Mouse (Mus musculus): ENCODE results near the gene Zmynd8. TPM values are rescaled to one million over a fixed set of nuclear protein-coding genes. Genes with fewer than 3 reads are reported as not detected.

Zmynd8 gene
- polyA plus RNA-seq, 1 experiment from 2014 or later: 68.7 TPM

DNA sequence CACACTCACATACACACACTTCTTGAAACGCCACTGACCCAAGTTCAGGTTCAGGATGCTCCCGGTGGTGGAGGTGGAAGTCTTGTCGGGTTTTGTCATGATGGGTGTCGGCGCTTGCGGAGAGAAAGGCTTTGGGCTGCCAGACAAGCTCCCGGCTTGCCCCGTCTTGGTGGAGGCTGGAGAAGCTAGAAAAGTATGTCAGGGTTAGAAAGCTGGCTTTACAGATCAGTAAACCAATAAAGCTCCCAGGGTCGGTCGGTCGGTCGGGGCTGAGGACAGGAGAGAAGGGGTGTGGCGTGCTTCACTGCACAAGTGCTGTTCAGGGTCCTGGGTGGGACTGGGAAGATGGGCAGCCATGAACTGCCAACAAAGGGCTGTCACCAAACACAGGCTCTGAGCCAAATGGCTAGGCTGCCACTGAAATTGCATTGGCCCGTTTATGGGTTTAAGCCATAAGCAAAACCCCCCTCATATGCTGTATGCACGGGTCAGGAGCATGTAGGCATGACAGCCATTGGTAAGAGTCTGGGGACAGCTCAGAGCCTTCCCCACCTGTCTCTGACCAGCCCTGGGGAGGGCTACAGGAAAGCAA, 78.2 kb downstream of the Zmynd8 start:
- Histone ChIP-seq H3K27ac (0 out of 2 replicates have a peak overlapping the region, but pooled peaks have one; percentile 37), H3K9me3 (no peaks in the 10 kb centered on the region), H3K9ac (no peak overlapping the region), H3K27me3 (replicated peaks) (no peaks in the 10 kb centered on the region), H3K4me3 (no peak overlapping the region), H3K4me1 (0 out of 2 replicates have a peak, but pooled peaks cover 9% of the 10 kb centered on the region), H3K36me3 (peaks cover 84% of the 10 kb centered on the region), H3K4me2 (replicated peaks) (no peak overlapping the region)
- 76% methylated on average over 15 of the region's 15 CpGs for WGBS
- no peak for ATAC-seq (ENCODE audit: low FRiP score, low read depth)

DNA sequence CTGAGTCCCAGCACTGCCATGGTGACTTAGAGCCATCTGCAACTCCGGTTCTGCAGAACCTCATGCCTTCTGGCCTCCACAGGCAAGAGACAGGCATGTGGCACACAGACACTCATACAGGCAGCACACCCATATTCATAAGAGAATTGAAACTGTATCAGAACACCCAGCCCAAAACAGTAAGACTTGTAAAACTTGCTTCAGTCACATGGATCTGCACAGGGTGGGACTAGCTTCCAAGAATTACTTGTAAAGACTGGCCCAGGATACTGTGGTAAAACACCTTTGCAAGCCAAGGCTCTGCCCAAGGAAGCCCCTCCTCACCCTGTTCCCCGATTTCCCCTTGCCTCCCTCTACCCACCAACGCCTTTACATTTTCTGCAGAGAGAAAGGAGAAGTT, 78.7 kb downstream of the Zmynd8 start:
- H3K27me3 ChIP-seq (replicated peaks): no peaks in the 10 kb centered on the region
- H3K4me2 ChIP-seq (replicated peaks): no peak overlapping the region
- no peak overlapping the region for H3K4me3 ChIP-seq
- peak overlapping the region; percentile 37; the same call in 1 of the 2 replicates for H3K27ac ChIP-seq
- ATAC-seq (ENCODE audit: low FRiP score, low read depth): no peak
- 81% methylated on average over 3 of the region's 3 CpGs for WGBS
- H3K36me3 ChIP-seq: peaks cover 83% of the 10 kb centered on the region
- no peak overlapping the region for H3K9ac ChIP-seq
- H3K9me3 ChIP-seq: no peaks in the 10 kb centered on the region
- 0 out of 2 replicates have a peak, but pooled peaks cover 9% of the 10 kb centered on the region for H3K4me1 ChIP-seq

DNA sequence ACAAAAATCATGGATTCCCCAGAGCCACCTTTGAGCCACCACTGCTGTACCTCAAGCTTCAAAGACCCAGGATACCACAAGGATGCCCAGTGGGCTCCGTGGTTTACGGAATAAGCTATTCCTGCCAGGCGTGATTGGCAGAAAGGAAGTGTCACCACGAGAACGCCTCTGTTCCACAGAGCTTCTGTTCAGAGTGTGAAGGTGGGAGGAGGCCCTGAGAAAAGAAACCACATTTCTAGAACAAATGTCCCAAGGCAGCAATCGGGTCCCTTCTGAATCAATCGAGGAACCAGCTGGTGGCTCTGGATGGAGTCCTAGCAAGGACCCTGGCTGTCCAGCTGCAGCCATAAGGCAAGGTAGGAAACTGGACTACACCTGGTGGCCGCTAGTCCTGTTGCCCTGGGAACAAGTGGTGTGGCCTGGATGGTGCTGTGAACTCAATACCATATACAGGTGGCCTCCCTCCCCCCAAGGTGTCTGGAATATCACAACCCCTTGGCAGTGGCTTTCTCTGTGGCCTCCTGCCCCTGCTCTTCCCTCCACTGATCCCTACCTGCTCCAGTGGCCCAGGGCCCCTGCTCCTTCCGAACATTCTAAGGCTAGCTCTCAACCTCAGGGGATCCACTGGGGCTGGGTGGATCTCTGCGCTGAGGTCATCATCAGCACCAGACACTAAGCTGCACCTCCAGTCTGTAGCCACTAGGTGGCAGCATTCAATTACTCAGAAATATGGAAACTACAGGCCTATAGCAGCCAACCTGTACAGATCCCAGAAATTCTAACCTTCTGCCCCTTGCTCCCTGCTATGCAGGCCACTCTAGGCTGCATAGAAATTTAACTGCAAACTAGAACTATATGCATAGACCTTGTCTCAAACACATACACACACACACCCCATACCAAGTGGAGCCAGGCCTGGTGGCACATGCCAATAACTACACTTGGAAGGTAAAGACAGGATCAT, 79.5 kb downstream of the Zmynd8 start:
- Histone ChIP-seq H3K4me3 (no peak overlapping the region), H3K4me1 (0 out of 2 replicates have a peak, but pooled peaks cover 9% of the 10 kb centered on the region), H3K9me3 (no peaks in the 10 kb centered on the region), H3K4me2 (replicated peaks) (no peak overlapping the region), H3K9ac (no peak overlapping the region), H3K27me3 (replicated peaks) (no peaks in the 10 kb centered on the region), H3K27ac (no peak overlapping the region), H3K36me3 (peaks cover 81% of the 10 kb centered on the region)
- WGBS: 81% methylated on average over 10 of the region's 10 CpGs
- 0 out of 2 replicates have a peak, but pooled peaks have one; percentile 14 for ATAC-seq (ENCODE audit: low FRiP score, low read depth)

GRCm38 (mm10) chr2:165818570-165818969, 80.2 kb downstream of the Zmynd8 start:
- WGBS: 90% methylated on average over 6 of the region's 6 CpGs
- H3K9me3 ChIP-seq: no peaks in the 10 kb centered on the region
- peaks cover 83% of the 10 kb centered on the region for H3K36me3 ChIP-seq
- ATAC-seq (ENCODE audit: low FRiP score, low read depth): no peak
- 0 out of 2 replicates have a peak, but pooled peaks cover 9% of the 10 kb centered on the region for H3K4me1 ChIP-seq
- H3K4me2 ChIP-seq (replicated peaks): no peak overlapping the region
- no peak overlapping the region for H3K9ac ChIP-seq
- H3K27me3 ChIP-seq (replicated peaks): no peaks in the 10 kb centered on the region
- H3K4me3 ChIP-seq: no peak overlapping the region
- no peak overlapping the region for H3K27ac ChIP-seq

GRCm38 (mm10) chr2:165817437-165817836, 81.4 kb downstream of the Zmynd8 start:
- Histone ChIP-seq H3K4me3 (no peak overlapping the region), H3K9ac (no peak overlapping the region), H3K27ac (no peak overlapping the region), H3K4me2 (replicated peaks) (no peak overlapping the region), H3K27me3 (replicated peaks) (no peaks in the 10 kb centered on the region), H3K4me1 (0 out of 2 replicates have a peak, but pooled peaks cover 9% of the 10 kb centered on the region), H3K36me3 (peaks cover 82% of the 10 kb centered on the region), H3K9me3 (no peaks in the 10 kb centered on the region)
- no peak for ATAC-seq (ENCODE audit: low FRiP score, low read depth)
- 94% methylated on average over 10 of the region's 10 CpGs for WGBS

DNA sequence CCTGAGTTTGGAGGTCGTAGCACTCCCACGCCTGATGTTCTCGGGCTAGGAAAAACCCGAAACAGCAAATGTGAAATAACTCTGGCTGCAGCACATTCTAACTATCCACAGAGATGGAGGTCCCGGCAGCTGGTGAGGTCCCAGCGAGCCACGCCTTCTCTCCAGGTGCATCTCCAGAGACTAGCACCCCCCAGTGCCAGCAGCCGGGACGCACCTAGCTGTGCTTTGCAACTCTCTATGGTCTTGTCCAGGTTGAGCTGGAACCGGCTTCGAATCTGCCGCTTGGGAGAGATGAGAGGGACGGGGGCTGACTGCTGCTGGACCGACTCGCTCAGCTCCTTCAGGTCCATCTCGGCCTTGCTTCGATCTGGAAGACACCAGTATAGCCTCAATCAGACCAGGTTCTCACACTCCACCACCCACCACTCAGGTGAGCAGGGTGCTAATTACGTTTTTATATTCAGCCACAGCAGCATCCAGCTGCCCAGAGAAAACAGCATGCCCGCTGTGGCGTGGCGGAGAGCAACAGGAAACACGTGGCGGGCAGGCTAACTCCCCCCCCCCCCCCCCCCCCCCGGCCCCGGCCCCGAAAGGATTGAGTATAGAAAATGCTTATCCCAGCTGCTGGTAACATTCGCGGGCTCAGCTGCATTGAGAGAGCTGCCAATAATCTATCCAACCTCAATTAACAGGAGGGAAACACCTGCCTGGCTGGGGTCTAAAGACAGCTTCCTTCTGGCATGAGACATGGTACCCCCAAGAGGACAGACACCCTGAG, 83.5 kb downstream of the Zmynd8 start:
- no peak overlapping the region for H3K4me3 ChIP-seq
- H3K36me3 ChIP-seq: peaks cover 91% of the 10 kb centered on the region
- H3K9me3 ChIP-seq: no peaks in the 10 kb centered on the region
- no peak overlapping the region for H3K27ac ChIP-seq
- H3K27me3 ChIP-seq (replicated peaks): no peaks in the 10 kb centered on the region
- ATAC-seq (ENCODE audit: low FRiP score, low read depth): 0 out of 2 replicates have a peak, but pooled peaks have one; percentile 10
- peaks cover 9% of the 10 kb centered on the region; the same call in 1 of the 2 replicates for H3K4me1 ChIP-seq
- H3K4me2 ChIP-seq (replicated peaks): no peak overlapping the region
- whole genome bisulfite sequencing: 78% methylated on average over 27 of the region's 28 CpGs
- H3K9ac ChIP-seq: no peak overlapping the region

GRCm38 (mm10) chr2:165812889-165813288, 85.9 kb downstream of the Zmynd8 start:
- no peak for ATAC-seq (ENCODE audit: low FRiP score, low read depth)

DNA sequence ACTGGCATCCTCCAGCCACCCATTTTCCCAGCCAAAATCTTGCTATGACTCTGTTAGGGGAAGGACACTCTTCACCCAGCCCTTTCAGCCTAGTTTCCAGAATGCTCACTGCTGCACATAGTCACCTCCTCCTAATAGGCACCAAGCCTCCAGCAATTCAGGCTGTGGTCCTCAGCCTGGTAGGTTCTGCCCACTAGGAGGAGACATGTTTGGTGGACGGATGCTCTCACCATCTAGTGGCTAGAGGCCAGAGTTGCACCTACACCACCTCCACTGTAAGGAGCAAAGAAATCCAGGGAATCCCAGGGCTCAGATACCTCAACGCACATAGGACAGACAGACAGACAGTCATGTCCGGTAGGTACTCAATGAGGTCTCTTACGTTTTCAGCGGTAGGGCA, 87.3 kb downstream of the Zmynd8 start:
- WGBS: 73% methylated on average over 5 of the region's 5 CpGs

More at GRCm38 (mm10) chr2:165812889-165813288, 85.9 kb downstream of the Zmynd8 start:
- Histone ChIP-seq H3K9me3 (no peaks in the 10 kb centered on the region), H3K4me2 (replicated peaks) (no peak overlapping the region), H3K9ac (no peak overlapping the region), H3K4me3 (no peak overlapping the region), H3K4me1 (peaks cover 7% of the 10 kb centered on the region; the same call in 1 of the 2 replicates), H3K27ac (no peak overlapping the region), H3K36me3 (peaks cover 91% of the 10 kb centered on the region), H3K27me3 (replicated peaks) (no peaks in the 10 kb centered on the region)
- WGBS: 81% methylated on average over 8 of the region's 8 CpGs

DNA sequence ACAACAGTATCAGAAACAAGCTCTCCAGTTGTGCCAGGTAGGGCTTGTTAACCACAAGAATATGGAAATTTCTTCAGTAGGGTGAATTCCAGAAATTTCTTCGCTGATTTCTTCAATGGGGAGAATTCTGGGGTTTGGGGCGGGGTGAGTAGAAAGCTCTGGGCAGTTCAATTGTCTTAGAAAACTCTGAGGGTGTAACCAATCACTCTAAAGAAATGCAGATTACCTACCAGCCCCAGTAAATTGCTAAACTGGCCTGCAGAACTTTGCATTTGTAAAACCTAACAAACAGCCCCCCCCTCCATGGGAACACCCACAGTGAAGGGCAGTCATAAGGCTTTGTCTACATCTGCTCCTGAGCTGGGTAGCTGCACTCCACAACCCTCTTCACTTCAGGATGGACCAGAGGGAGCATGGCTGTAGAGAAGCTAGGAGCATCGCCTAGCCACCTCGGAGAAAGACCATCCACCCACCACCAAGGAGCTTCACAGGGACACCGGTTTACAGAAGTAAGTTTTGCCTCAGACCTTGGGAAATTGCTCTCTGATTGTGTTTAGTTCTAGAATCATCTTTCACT, 88.8 kb downstream of the Zmynd8 start:
- no peak for ATAC-seq (ENCODE audit: low FRiP score, low read depth)
- no peak overlapping the region for H3K4me3 ChIP-seq
- peaks cover 93% of the 10 kb centered on the region for H3K36me3 ChIP-seq
- no peak overlapping the region for H3K27ac ChIP-seq
- no peak overlapping the region for H3K4me2 ChIP-seq (replicated peaks)
- H3K27me3 ChIP-seq (replicated peaks): no peaks in the 10 kb centered on the region
- WGBS: 68% methylated on average over 5 of the region's 5 CpGs
- no peaks in the 10 kb centered on the region for H3K9me3 ChIP-seq
- no peak overlapping the region for H3K9ac ChIP-seq
- H3K4me1 ChIP-seq: no peaks in the 10 kb centered on the region; the same call in 1 of the 2 replicates

More for the DNA sequence above, 87.3 kb downstream of the Zmynd8 start:
- H3K27me3 ChIP-seq (replicated peaks): no peaks in the 10 kb centered on the region
- H3K9ac ChIP-seq: no peak overlapping the region
- H3K4me3 ChIP-seq: no peak overlapping the region
- no peak overlapping the region for H3K4me2 ChIP-seq (replicated peaks)
- H3K9me3 ChIP-seq: no peaks in the 10 kb centered on the region
- H3K36me3 ChIP-seq: peaks cover 91% of the 10 kb centered on the region
- no peak overlapping the region for H3K27ac ChIP-seq
- H3K4me1 ChIP-seq: peaks cover 7% of the 10 kb centered on the region; the same call in 1 of the 2 replicates
- ATAC-seq (ENCODE audit: low FRiP score, low read depth): no peak

GRCm38 (mm10) chr2:165809091-165809490, 89.7 kb downstream of the Zmynd8 start:
- no peak overlapping the region for H3K27ac ChIP-seq
- peaks cover 94% of the 10 kb centered on the region for H3K36me3 ChIP-seq
- no peaks in the 10 kb centered on the region; the same call in 1 of the 2 replicates for H3K4me1 ChIP-seq
- no peak overlapping the region for H3K9ac ChIP-seq
- H3K4me3 ChIP-seq: no peak overlapping the region
- no peak for ATAC-seq (ENCODE audit: low FRiP score, low read depth)
- H3K9me3 ChIP-seq: no peaks in the 10 kb centered on the region
- no peak overlapping the region for H3K4me2 ChIP-seq (replicated peaks)
- no peaks in the 10 kb centered on the region for H3K27me3 ChIP-seq (replicated peaks)
- WGBS: 96% methylated on average over 5 of the region's 5 CpGs

DNA sequence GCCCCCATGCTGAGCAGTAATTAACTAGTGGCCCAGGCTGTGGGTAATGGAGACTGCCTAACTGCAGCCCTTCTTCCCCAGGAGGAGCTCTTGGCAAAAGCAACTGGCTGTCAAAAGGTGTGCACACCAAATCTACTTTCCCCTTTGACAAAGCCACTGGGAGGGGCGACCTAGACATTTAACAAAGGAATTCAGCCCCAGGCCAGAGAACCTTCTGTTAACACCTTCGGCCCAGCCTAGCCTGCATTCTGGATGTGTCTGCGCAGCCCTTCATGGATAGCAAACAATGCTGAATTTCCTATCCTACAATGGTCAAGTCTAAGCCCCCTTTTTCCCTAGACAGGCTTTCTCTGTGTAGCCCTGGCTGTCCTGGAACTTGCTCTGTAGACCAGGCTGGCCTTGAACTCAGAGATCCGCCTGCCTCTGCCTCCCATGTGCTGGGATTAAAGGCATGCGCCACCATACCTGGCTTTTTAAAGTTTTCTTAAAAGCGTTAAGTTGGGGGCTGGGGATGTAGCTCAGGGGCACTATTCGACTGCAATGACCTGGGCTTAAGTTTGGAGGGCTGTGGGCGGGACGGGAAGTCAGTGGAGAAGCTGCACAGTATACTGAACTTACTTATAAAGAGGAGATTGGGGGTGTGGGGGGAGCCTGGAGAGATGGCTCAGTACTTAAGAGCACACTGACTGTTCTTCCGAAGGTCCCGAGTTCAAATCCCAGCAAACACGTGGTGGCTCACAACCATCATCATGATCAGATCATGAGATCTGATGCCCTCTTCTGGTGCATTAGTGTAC, 90.4 kb downstream of the Zmynd8 start:
- Histone ChIP-seq H3K9ac (no peak overlapping the region), H3K9me3 (no peaks in the 10 kb centered on the region), H3K4me3 (no peak overlapping the region), H3K4me2 (replicated peaks) (no peak overlapping the region), H3K4me1 (no peaks in the 10 kb centered on the region; the same call in 1 of the 2 replicates), H3K36me3 (peaks cover 87% of the 10 kb centered on the region), H3K27me3 (replicated peaks) (no peaks in the 10 kb centered on the region), H3K27ac (no peak overlapping the region)
- WGBS: 96% methylated on average over 12 of the region's 12 CpGs
- ATAC-seq (ENCODE audit: low FRiP score, low read depth): no peak
